Mouse (Mus musculus) embryonic fibroblast, embryonic 13.5 days (primary cell): ENCODE measurements around the gene Snx20. TPM values are rescaled to one million over a fixed set of nuclear protein-coding genes. Genes with fewer than 3 reads are reported as not detected.
"Not testable (repeated sequence)": the region's sequence is repeated elsewhere in the genome, so short reads cannot be mapped to it uniquely, and the experiment has no call there.

ENCODE experiments used
- H3K27ac ChIP-seq: 2 replicates; pipeline ENCODE4 v1.5.1; 2012; ENCODE audit warnings: low read length, control low read depth, inconsistent platforms; ENCODE audit not compliant: insufficient read depth
- H3K4me1 ChIP-seq: 2 replicates; pipeline ENCODE4 v1.6.1; 2011; ENCODE audit warnings: low read length; ENCODE audit not compliant: control insufficient read depth, insufficient read depth
- H3K4me3 ChIP-seq: 2 replicates; pipeline ENCODE4 v1.5.1; 2011; ENCODE audit warnings: mild to moderate bottlenecking, control low read depth, low read length; ENCODE audit not compliant: insufficient read depth
- CTCF ChIP-seq: IDR thresholded peaks from 2 replicates; pipeline ENCODE4 v1.5.1; 2011; ENCODE audit warnings: mild to moderate bottlenecking, control low read depth, low read length, moderate library complexity, borderline replicate concordance; ENCODE audit not compliant: insufficient read depth
- POLR2A ChIP-seq: IDR thresholded peaks from 2 replicates; pipeline ENCODE4 v1.6.1; 2011; ENCODE audit warnings: low read depth, mild to moderate bottlenecking, control low read depth, low read length, moderate library complexity
- polyA plus RNA-seq: library from polyadenylated mRNA; stranded (reverse); fragments of >200 nt; gene quantifications from 2 replicates; pipeline ENCODE4 v1.2.4, GENCODE M21; 2011; ENCODE audit warnings: low read depth; ENCODE audit not compliant: missing spikeins, insufficient read length

Snx20 gene
- polyA plus RNA-seq, 1 experiment: not detected

DNA sequence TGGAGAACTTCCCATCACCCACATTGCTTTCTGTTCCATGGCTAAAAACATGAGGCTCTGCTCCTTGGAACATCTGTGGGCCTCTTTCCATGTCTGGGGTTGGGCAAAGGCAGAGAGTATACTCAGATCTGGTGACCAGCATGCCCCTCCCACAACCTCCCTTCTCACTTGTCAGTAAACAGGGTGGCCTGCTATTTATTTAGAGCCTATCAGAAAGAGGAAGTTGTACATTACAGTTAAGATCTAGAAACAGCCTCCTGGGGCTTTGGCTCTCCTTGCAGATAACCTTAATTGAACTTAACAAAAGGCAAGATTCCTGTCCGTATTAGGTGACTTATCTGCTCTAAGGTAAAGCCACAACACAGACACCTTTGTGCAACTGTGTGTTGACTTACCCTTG lies 30.5 kb upstream of the Snx20 start:
- Histone ChIP-seq H3K27ac (no peak overlapping the region), H3K4me1 (no peaks in the 10 kb centered on the region), H3K4me3 (no peak overlapping the region)
- TF ChIP-seq POLR2A (no peak), CTCF (no peak)

DNA sequence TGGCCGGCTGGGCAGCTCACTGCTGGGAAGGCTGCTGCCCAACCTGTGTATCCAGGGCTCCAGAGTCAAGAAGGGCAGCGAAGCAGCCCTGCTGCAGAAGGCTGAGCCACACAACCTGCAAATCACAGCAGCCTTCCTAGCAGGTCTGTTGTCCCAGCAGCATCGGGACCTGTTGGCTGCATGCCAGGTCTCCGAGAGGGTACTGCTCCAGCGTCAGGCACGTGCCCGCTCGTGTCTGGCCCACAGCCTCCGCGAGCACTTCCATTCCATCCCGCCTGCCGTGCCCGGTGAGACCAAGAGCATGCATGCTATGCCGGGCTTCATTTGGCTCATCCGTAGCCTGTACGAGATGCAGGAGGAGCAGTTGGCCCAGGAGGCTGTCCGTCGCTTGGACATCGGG lies 29.0 kb upstream of the Snx20 start:
- no peaks in the 10 kb centered on the region for H3K4me1 ChIP-seq
- no peak for TF ChIP-seq POLR2A
- no peak for TF ChIP-seq CTCF

DNA sequence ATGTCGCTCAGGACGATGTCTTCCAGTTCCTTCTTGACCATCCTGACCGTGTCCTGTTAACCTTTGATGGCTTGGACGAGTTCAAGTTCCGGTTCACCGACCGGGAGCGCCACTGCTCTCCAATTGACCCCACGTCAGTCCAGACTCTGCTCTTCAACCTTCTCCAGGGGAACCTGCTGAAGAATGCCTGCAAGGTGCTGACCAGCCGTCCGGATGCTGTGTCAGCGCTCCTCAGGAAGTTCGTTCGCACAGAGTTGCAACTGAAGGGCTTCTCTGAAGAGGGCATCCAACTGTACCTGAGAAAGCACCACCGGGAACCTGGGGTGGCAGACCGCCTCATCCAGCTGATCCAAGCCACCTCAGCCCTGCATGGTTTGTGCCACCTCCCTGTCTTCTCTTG lies 28.2 kb upstream of the Snx20 start:
- Histone ChIP-seq H3K4me3 (no peak overlapping the region), H3K27ac (no peak overlapping the region), H3K4me1 (no peaks in the 10 kb centered on the region)
- TF ChIP-seq CTCF: no peak
- TF ChIP-seq POLR2A: no peak

More for the DNA sequence above, 29.0 kb upstream of the Snx20 start:
- no peak overlapping the region for H3K27ac ChIP-seq
- H3K4me3 ChIP-seq: no peak overlapping the region

DNA sequence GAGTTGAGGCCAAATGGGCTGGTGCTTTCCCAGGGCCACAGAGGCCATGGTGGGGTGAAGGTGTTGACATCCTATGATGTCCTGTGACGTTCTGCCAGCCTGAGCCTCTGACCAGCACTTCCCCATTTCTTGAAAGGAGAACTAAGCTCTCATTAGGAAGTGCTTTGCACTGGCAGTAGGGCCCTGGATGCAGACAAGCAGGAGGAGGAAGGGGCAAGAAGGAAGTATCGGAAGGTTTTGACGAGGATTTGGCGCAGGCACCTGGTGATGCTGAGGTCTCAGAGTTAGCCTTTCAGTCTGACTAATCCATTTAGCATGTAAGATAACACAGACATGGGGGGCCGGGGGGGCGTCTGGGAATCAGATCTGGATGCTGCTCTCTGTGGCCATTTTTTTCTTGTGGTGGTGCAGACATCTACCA lies 26.5 kb upstream of the Snx20 start:
- no peak overlapping the region for H3K4me3 ChIP-seq
- H3K4me1 ChIP-seq: no peaks in the 10 kb centered on the region
- no peak overlapping the region for H3K27ac ChIP-seq
- TF ChIP-seq CTCF (no peak), POLR2A (no peak)

DNA sequence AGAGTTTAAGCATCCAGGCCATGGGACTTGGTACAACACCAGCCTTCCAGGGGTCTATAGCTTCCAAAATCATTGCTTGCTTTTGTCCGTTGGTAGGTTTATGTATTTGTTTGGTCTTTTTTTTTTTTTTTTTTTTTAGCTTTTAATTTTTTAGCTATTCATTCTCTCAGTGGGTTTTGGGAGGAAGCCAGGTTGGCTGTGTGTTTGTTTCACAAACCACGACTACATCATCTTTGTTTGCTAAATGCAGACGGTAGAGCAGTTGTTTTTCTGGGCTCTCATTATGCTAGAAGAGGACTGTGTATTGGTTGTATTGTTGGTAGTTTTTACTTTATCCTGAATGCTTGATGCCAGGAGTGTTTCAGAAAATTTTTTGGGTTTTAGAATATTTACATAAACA lies 23.9 kb upstream of the Snx20 start:
- TF ChIP-seq CTCF: no peak
- no peak for TF ChIP-seq POLR2A
- Histone ChIP-seq H3K4me3 (no peak overlapping the region), H3K27ac (no peak overlapping the region), H3K4me1 (no peaks in the 10 kb centered on the region; the same call in 1 of the 2 replicates)

DNA sequence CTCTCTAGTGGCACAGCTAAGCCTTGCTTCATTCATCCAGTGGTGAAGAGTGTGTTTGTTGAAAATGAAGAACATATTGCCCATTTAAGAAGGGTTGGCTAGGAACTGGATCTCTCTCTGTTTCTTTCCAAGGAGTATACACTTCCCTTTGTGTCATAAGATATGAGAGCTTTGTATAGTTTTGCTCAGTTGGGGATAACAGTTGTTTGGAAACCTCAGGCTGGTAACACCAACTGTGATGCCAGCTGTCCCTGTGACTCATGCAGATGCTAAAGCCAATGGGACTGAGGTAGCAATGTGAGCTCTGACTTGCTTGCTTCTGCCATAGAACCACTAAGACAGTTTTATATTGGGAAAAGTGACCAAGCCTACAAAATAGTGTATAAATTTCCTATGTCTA lies 19.4 kb upstream of the Snx20 start:
- H3K27ac ChIP-seq: no peak overlapping the region
- H3K4me3 ChIP-seq: no peak overlapping the region
- no peak for TF ChIP-seq CTCF
- no peak for TF ChIP-seq POLR2A
- H3K4me1 ChIP-seq: no peaks in the 10 kb centered on the region; the same call in 1 of the 2 replicates

DNA sequence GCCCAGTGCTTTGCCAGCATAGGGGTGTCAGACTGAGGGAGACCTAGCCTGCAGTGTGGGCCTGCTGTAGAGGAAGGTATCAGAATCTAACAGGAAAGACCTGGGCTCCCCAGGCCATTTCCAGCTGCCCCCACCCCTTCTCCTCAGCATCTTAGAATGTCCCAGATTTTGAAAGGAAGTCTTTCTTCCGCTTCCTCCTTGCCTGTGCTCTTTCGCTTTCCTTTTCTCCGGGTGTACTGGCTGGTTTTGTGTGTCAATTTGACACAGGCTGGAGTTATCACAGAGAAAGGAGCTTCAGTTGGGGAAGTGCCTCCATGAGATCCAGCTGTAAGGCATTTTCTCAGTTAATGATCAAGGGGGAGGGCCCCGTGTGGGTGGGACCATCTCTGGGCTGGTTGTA lies 15.2 kb upstream of the Snx20 start:
- not testable (repeated sequence) for H3K27ac ChIP-seq, H3K4me3 ChIP-seq, H3K4me1 ChIP-seq

DNA sequence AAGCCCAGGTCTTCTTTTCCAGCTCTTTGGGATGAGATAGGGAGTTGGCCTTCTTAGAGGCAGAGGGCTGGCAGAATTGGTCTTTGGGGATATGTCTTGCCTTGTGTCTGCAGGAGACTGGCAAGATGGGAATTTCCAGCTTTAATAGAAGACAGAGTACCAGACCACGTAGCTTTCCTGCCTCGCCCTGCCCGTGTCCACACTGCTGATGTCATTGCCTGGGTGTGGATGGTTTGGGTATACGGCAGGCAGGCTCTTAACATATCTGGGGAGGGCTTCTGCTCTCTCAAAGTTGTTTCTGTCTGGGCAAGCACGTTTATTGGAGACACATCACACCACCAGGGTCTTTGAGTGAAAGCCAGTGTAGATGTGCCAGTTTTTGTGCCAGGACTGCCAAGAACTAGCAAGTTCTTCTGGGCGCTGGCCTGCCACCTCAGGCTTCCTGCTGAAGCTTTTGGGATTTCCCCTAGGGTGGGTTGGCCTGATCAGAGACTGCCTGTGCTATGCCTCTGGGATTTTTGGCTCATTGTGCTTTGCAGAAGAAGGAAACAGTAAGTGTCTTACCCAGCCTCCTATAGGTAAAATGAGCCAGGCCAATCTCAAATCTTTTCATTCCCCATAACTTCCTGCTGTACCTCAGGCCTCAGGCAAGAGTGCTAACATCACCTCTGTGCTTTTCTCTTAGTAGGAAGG lies 14.2 kb upstream of the Snx20 start:
- Histone ChIP-seq H3K27ac (no peak overlapping the region), H3K4me3 (no peak overlapping the region), H3K4me1 (no peaks in the 10 kb centered on the region; the same call in 1 of the 2 replicates)
- no peak for TF ChIP-seq CTCF
- no peak for TF ChIP-seq POLR2A

DNA sequence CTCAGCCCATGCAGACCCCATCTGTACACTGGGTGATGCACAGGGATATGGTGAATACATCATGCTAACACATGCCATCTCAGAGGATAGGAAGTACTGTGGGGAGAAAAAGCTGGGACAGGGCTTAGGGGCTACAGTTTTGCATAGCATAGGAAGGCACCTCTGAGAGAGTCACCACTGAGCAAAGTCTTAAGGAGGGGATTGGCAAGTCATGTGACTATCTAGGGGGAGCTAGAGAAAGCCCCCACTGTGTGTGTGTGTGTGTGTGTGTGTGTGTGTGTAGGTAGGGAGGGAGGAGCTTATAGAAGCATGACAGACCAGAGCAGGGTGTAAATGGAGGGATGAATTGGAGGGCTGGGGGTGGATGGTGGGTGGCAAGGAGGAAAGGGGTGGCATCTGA lies 12.4 kb upstream of the Snx20 start:
- no peaks in the 10 kb centered on the region for H3K4me1 ChIP-seq
- H3K4me3 ChIP-seq: no peak overlapping the region
- no peak overlapping the region for H3K27ac ChIP-seq
- TF ChIP-seq CTCF: no peak
- TF ChIP-seq POLR2A: no peak

DNA sequence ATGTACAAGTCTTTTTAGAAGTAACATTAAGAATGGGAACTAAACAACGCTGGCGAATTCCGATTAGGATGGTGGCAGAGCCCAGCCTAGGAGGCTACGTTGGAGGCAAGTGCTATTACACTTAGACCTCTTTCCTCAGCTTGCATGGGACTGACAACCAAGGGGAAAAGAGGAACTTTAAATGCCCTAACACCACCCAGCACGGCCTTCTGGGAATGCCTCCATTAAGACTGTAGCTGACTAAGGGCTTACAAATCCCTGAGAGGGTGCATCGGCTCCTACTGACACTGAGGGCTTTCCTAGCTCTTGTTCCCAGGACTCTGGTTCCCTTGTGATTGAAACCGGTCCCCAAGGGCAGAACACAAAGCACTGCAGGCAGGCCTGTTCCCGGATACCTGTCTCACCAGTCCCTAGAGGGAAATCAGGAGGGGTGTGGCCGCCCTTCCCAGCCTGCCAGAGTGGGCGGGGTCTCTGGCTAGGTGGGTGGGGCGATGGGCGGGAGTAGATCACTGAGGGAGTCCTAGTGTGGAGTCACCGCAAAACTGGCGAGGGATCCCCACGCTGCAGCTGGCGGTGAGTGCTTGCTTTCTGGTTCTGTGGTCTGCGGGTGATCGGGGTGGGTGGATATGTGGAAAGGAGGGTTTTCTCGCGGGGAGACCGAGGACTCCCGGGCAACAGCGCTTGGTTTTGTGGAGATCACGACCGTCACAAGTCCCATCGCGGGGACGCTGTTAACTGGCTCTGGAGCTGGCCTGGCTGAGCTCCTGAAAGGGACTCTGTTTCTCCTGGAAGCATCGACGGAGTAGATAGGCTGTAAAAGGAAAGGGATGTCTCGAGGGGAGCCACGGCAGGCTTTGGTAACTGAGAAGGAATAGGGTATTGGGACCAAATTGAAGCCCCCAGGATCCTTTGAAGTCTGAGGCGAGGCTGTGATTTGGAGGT lies 11.2 kb upstream of the Snx20 start, which contains the start of gene Nod2:
Nod2 (plus strand) TSS at position 479 of the 942 bp plus-strand sequence.
- TF ChIP-seq POLR2A (no peak), CTCF (no peak)
- peak within 1 kb of the TSS; percentile 20 for H3K4me3 ChIP-seq
- H3K27ac ChIP-seq: no peak within 1 kb of the TSS
- no peaks in the 10 kb centered on the region for H3K4me1 ChIP-seq
